Mouse (Mus musculus) forebrain, embryonic 11.5 days (tissue): ENCODE measurements around the gene Stum. TPM values are rescaled to one million over a fixed set of nuclear protein-coding genes. Genes with fewer than 3 reads are reported as not detected.

Experiments used
- ATAC-seq: fragments of 200-750 bp; cut with Nextera tagmentation; replicated peaks from 2 replicates; pipeline ENCODE4 v1.8.0; 2017; ENCODE audit warnings: moderate TSS enrichment; ENCODE audit not compliant: low FRiP score
- DNase-seq: peaks from one replicate; pipeline ENCODE4 v3.0.0-alpha.2; 2017; ENCODE audit warnings: low spot score
- H3K27ac ChIP-seq: fragments of 300-500 bp; sonication (generic); 2 replicates; pipeline ENCODE4 v1.5.1; 2014; ENCODE audit warnings: low read depth, low read length
- H3K27me3 ChIP-seq: fragments of 300-500 bp; sonication (generic); 2 replicates; pipeline ENCODE4 v1.6.1; 2014; ENCODE audit warnings: mild to moderate bottlenecking, low read length, mixed read lengths; ENCODE audit not compliant: control insufficient read depth, insufficient read depth
- H3K36me3 ChIP-seq: fragments of 300-500 bp; sonication (generic); 2 replicates; pipeline ENCODE4 v1.6.1; 2014; ENCODE audit warnings: mild to moderate bottlenecking, low read length, moderate library complexity, mixed read lengths; ENCODE audit not compliant: control insufficient read depth, insufficient read depth
- H3K4me1 ChIP-seq: fragments of 300-500 bp; sonication (generic); replicated peaks from 2 replicates; pipeline ENCODE4 v1.6.1; 2014; ENCODE audit warnings: low read length, mixed read lengths; ENCODE audit not compliant: control insufficient read depth, insufficient read depth
- H3K4me2 ChIP-seq: fragments of 300-500 bp; sonication (generic); 2 replicates; pipeline ENCODE4 v1.6.1; 2014; ENCODE audit warnings: low read depth, mild to moderate bottlenecking, low read length, moderate library complexity, mixed read lengths; ENCODE audit not compliant: severe bottlenecking
- H3K4me3 ChIP-seq: fragments of 300-500 bp; sonication (generic); 2 replicates; pipeline ENCODE4 v1.5.1; 2014; ENCODE audit warnings: low read depth, low read length
- H3K9ac ChIP-seq: fragments of 300-500 bp; sonication (generic); 2 replicates; pipeline ENCODE4 v1.6.1; 2014; ENCODE audit warnings: low read length
- H3K9me3 ChIP-seq: fragments of 300-500 bp; sonication (generic); 2 replicates; pipeline ENCODE4 v1.6.1; 2016; ENCODE audit warnings: low read length, mixed read lengths; ENCODE audit not compliant: control insufficient read depth
- WGBS: fragments of 180-500 bp; shearing (Covaris S2); extraction: QIAGEN DNeasy Blood & Tissue Kit; methylation state at CpG from one replicate; pipeline ENCODE4 v1.1.7; 2014; 5-methylcytosine and 5-hydroxymethylcytosine counted together
- polyA plus RNA-seq: library from polyadenylated mRNA; unstranded; fragments of >200 nt; fragmentation: Nextera tagmentation; extraction: Ambion mirVana; gene quantifications from 2 replicates; pipeline ENCODE4 v1.2.1, GENCODE M21; 2014

Stum gene
- polyA plus RNA-seq, 1 experiment from 2014 or later: 0.55 TPM

- Histone ChIP-seq H3K27ac (no peak overlapping the region), H3K27me3 (no peaks in the 10 kb centered on the region), H3K36me3 (no peaks in the 10 kb centered on the region), H3K4me1 (no peaks in the 10 kb centered on the region), H3K4me2 (no peak overlapping the region), H3K4me3 (no peak overlapping the region), H3K9ac (no peak overlapping the region), H3K9me3 (no peaks in the 10 kb centered on the region)
- ATAC-seq (no peak), DNase-seq (no peak)
- WGBS: 80% methylated on average over 32 of the region's 32 CpGs
Measured at GRCm38 (mm10) chr1:180403694-180404606, 79.4 kb downstream of the Stum start.

GRCm38 (mm10) chr1:180403357-180403693, 80.0 kb downstream of the Stum start:
- WGBS: 93% methylated on average over 8 of the region's 8 CpGs
- DNase-seq: no peak
- Histone ChIP-seq H3K9ac (no peak overlapping the region), H3K4me3 (no peak overlapping the region), H3K36me3 (no peaks in the 10 kb centered on the region), H3K9me3 (no peaks in the 10 kb centered on the region), H3K4me2 (no peak overlapping the region), H3K27ac (no peak overlapping the region), H3K4me1 (no peaks in the 10 kb centered on the region), H3K27me3 (no peaks in the 10 kb centered on the region)
- ATAC-seq: no peak

DNA sequence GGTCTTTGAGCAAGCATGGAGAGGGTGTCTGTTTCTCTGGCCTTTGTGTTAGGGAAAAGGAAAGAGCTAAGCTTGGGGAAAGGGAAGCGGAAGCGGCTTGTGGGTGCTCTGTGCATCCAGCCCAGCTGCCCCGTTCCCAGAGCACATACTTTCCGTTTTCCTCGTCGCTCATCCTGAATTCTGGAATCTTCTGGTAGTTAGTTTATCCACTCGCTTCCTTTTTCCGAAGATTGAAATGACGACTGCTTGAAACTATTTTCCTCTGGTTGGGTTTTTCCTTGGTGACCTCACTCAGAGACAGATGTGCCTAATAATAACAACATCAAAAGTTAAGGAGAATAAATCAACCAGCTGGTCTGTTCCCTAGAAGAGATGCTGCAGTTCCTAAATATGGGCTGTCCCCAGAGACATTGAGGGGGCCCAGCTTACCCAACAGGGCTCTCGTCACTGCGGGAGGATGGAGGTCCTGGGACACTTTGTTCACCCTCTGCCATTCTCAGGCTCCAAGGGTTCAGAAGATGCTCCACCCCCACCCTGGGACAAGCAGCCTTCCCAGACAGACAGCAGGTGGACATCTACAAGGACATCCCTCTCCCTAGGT, 80.7 kb downstream of the Stum start:
- no peak overlapping the region for H3K27ac ChIP-seq
- no peaks in the 10 kb centered on the region for H3K4me1 ChIP-seq
- H3K9me3 ChIP-seq: no peaks in the 10 kb centered on the region
- ATAC-seq (no peak), DNase-seq (no peak)
- H3K4me3 ChIP-seq: no peak overlapping the region
- WGBS: 91% methylated on average over 11 of the region's 11 CpGs
- H3K9ac ChIP-seq: no peak overlapping the region
- no peak overlapping the region for H3K4me2 ChIP-seq
- H3K27me3 ChIP-seq: no peaks in the 10 kb centered on the region
- no peaks in the 10 kb centered on the region for H3K36me3 ChIP-seq

GRCm38 (mm10) chr1:180401725-180402124, 81.6 kb downstream of the Stum start:
- no peak overlapping the region for H3K4me2 ChIP-seq
- no peaks in the 10 kb centered on the region for H3K9me3 ChIP-seq
- 89% methylated on average over 6 of the region's 6 CpGs for WGBS
- no peak overlapping the region for H3K4me3 ChIP-seq
- H3K36me3 ChIP-seq: no peaks in the 10 kb centered on the region
- no peak overlapping the region for H3K27ac ChIP-seq
- no peak overlapping the region for H3K9ac ChIP-seq
- ATAC-seq (no peak), DNase-seq (no peak)
- H3K4me1 ChIP-seq: no peaks in the 10 kb centered on the region
- H3K27me3 ChIP-seq: no peaks in the 10 kb centered on the region

GRCm38 (mm10) chr1:180400691-180401455, 82.4 kb downstream of the Stum start:
- Histone ChIP-seq H3K9ac (no peak overlapping the region), H3K27ac (no peak overlapping the region), H3K9me3 (no peaks in the 10 kb centered on the region), H3K4me3 (no peak overlapping the region), H3K4me1 (no peaks in the 10 kb centered on the region), H3K27me3 (no peaks in the 10 kb centered on the region), H3K4me2 (no peak overlapping the region), H3K36me3 (no peaks in the 10 kb centered on the region)
- ATAC-seq (no peak), DNase-seq (no peak)
- 83% methylated on average over 4 of the region's 4 CpGs for WGBS

GRCm38 (mm10) chr1:180398446-180398845, 84.9 kb downstream of the Stum start:
- no peak overlapping the region for H3K4me2 ChIP-seq
- no peak for ATAC-seq
- no peaks in the 10 kb centered on the region for H3K27me3 ChIP-seq
- H3K27ac ChIP-seq: no peak overlapping the region
- H3K4me3 ChIP-seq: no peak overlapping the region
- 76% methylated on average over 3 of the region's 3 CpGs for WGBS
- no peaks in the 10 kb centered on the region for H3K4me1 ChIP-seq
- no peaks in the 10 kb centered on the region for H3K36me3 ChIP-seq
- no peaks in the 10 kb centered on the region for H3K9me3 ChIP-seq
- H3K9ac ChIP-seq: no peak overlapping the region
- DNase-seq: no peak

- WGBS: 77% methylated on average over 5 of the region's 5 CpGs
- DNase-seq: no peak
- no peak for ATAC-seq
Measured at GRCm38 (mm10) chr1:180397734-180398133, 85.6 kb downstream of the Stum start.

DNA sequence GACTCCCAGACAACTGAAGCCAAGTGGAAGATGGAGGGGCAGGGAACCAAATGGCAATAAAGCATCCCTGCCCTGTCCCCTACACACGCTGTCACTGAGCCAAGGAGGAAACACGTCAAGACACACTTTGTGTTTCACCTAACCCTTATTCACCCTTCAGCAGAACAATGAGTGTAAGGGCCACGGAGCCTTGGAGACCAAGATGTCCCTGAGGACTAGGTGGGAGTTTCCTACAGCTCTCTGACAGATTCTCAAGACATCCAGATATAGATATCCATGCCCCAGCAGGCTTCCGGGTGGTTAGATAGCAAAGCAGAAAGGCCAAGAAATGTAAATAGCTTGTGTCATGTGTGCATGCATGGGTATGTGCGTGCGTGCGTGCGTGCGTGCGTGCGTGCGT, 89.4 kb downstream of the Stum start:
- Histone ChIP-seq H3K27ac (no peak overlapping the region), H3K9ac (no peak overlapping the region), H3K4me3 (no peak overlapping the region), H3K27me3 (no peaks in the 10 kb centered on the region), H3K9me3 (no peaks in the 10 kb centered on the region), H3K4me2 (no peak overlapping the region), H3K36me3 (no peaks in the 10 kb centered on the region), H3K4me1 (no peaks in the 10 kb centered on the region)
- no peak for ATAC-seq
- WGBS: 92% methylated on average over 12 of the region's 12 CpGs
- DNase-seq: no peak

More at GRCm38 (mm10) chr1:180397734-180398133, 85.6 kb downstream of the Stum start:
- Histone ChIP-seq H3K9me3 (no peaks in the 10 kb centered on the region), H3K36me3 (no peaks in the 10 kb centered on the region), H3K4me2 (no peak overlapping the region), H3K4me3 (no peak overlapping the region), H3K9ac (no peak overlapping the region), H3K27me3 (no peaks in the 10 kb centered on the region), H3K4me1 (no peaks in the 10 kb centered on the region), H3K27ac (no peak overlapping the region)
